Mouse (Mus musculus): ENCODE measurements around the gene Hdac1.

The Hdac1 gene

GRCm38 (mm10) chr4:129513086-129513767, 29.3 kb downstream of the Hdac1 start, which contains the start of gene Marcksl1:
Gene Marcksl1 (plus strand): TSS chr4:129513581.
- in situ Hi-C loops (cut with MboI, MseI), result no loop called here

GRCm38 (mm10) chr4:129511413-129512096, 31.0 kb downstream of the Hdac1 start:
- in situ Hi-C loops (cut with MboI, MseI), result no loop called here

GRCm38 (mm10) chr4:129510723-129511412, 31.6 kb downstream of the Hdac1 start:
- in situ Hi-C loops (cut with MboI, MseI), result no loop called here

GRCm38 (mm10) chr4:129509650-129510049, 32.9 kb downstream of the Hdac1 start:
- in situ Hi-C loops (cut with MboI, MseI), result no loop called here

GRCm38 (mm10) chr4:129508834-129509600, 33.5 kb downstream of the Hdac1 start:
- in situ Hi-C loops (cut with MboI, MseI), result no loop called here

GRCm38 (mm10) chr4:129508237-129508515, 34.3 kb downstream of the Hdac1 start:
- in situ Hi-C loops (cut with MboI, MseI), result no loop called here

- in situ Hi-C loops (cut with MboI, MseI), result no loop called here
These were observed 34.9 kb downstream of the Hdac1 start for GRCm38 (mm10) chr4:129507434-129508236.

- in situ Hi-C loops (cut with MboI, MseI), result no loop called here
These were observed 37.0 kb downstream of the Hdac1 start for GRCm38 (mm10) chr4:129505511-129505910.

GRCm38 (mm10) chr4:129502901-129503444, 39.5 kb downstream of the Hdac1 start:
- in situ Hi-C loops (cut with MboI, MseI), result no loop called here

GRCm38 (mm10) chr4:129502327-129502888, 40.1 kb downstream of the Hdac1 start:
- in situ Hi-C loops (cut with MboI, MseI), result no loop called here

- in situ Hi-C loops (cut with MboI, MseI), result no loop called here
These were observed 41.6 kb downstream of the Hdac1 start for GRCm38 (mm10) chr4:129500607-129501566.

- in situ Hi-C loops (cut with MboI, MseI), result no loop called here
These were observed 42.5 kb downstream of the Hdac1 start for GRCm38 (mm10) chr4:129500017-129500416.

GRCm38 (mm10) chr4:129498941-129499340, 43.6 kb downstream of the Hdac1 start:
- in situ Hi-C loops (cut with MboI, MseI), result loop anchor here in 1 of 2 experiments (10.0 kb wide), 1 partner anchor 556 kb away; no protein-coding TSS in a partner anchor

- in situ Hi-C loops (cut with MboI, MseI), result loop anchor here in 1 of 2 experiments (10.0 kb wide), 1 partner anchor 558 kb away; no protein-coding TSS in a partner anchor
These were observed 45.9 kb downstream of the Hdac1 start for GRCm38 (mm10) chr4:129496631-129497030.

GRCm38 (mm10) chr4:129495672-129496562, 46.6 kb downstream of the Hdac1 start:
- in situ Hi-C loops (cut with MboI, MseI), result loop anchor here in 1 of 2 experiments (10.0 kb wide), 1 partner anchor 559 kb away; no protein-coding TSS in a partner anchor

- in situ Hi-C loops (cut with MboI, MseI), result loop anchor here in 1 of 2 experiments (10.0 kb wide), 1 partner anchor 560 kb away; no protein-coding TSS in a partner anchor
These were observed 47.8 kb downstream of the Hdac1 start for GRCm38 (mm10) chr4:129494681-129495080.

- in situ Hi-C loops (cut with MboI, MseI), result loop anchor here in 1 of 2 experiments (10.0 kb wide), 1 partner anchor 564 kb away; no protein-coding TSS in a partner anchor
These were observed 51.3 kb downstream of the Hdac1 start, which contains the start of the genes Tssk3 and Fam229a for GRCm38 (mm10) chr4:129490972-129491880. Gene Tssk3 (minus strand): TSS chr4:129491022. Gene Fam229a (plus strand): TSS chr4:129491190.
